Mouse (Mus musculus) right cerebral cortex, postnatal 14 days (tissue): ENCODE results near the gene Lrtm1.

Experiments
- DNase-seq: peaks from one replicate; pipeline ENCODE4 v3.0.0; 2022

The Lrtm1 gene

GRCm38 (mm10) chr14:29017883-29018282, at the start of gene Lrtm1:
Lrtm1 (plus strand) TSS chr14:29018208.
- DNase-seq = no peak

GRCm38 (mm10) chr14:28969247-28969646, 48.8 kb upstream of the Lrtm1 start:
- no peak for DNase-seq

- no peak for DNase-seq
These were observed 45.4 kb upstream of the Lrtm1 start for GRCm38 (mm10) chr14:28972620-28973019.

- no peak for DNase-seq
These were observed 38.8 kb upstream of the Lrtm1 start for GRCm38 (mm10) chr14:28979230-28979629.

GRCm38 (mm10) chr14:28980482-28980881, 37.5 kb upstream of the Lrtm1 start:
- DNase-seq = no peak

GRCm38 (mm10) chr14:28984276-28984675, 33.7 kb upstream of the Lrtm1 start:
- DNase-seq = no peak

- DNase-seq = no peak
These were observed 29.7 kb upstream of the Lrtm1 start for GRCm38 (mm10) chr14:28988211-28988900.

GRCm38 (mm10) chr14:28996569-28996968, 21.4 kb upstream of the Lrtm1 start:
- DNase-seq = no peak

GRCm38 (mm10) chr14:29005228-29005840, 12.7 kb upstream of the Lrtm1 start:
- DNase-seq = no peak

- no peak for DNase-seq
These were observed 8.4 kb upstream of the Lrtm1 start for GRCm38 (mm10) chr14:29009644-29010043.

GRCm38 (mm10) chr14:29013161-29013560, 4.8 kb upstream of the Lrtm1 start:
- no peak for DNase-seq

- DNase-seq = no peak
These were observed 3.3 kb upstream of the Lrtm1 start for GRCm38 (mm10) chr14:29014680-29015079.

GRCm38 (mm10) chr14:29015896-29016295, 2.1 kb upstream of the Lrtm1 start:
- peak; percentile 31 for DNase-seq

- no peak for DNase-seq
These were observed 450 bp downstream of the Lrtm1 start for GRCm38 (mm10) chr14:29018316-29019000.

- DNase-seq = no peak
These were observed 3.3 kb downstream of the Lrtm1 start for GRCm38 (mm10) chr14:29021295-29021694.

- DNase-seq = no peak
These were observed 5.2 kb downstream of the Lrtm1 start for GRCm38 (mm10) chr14:29023246-29023645.

- no peak for DNase-seq
These were observed 7.3 kb downstream of the Lrtm1 start for GRCm38 (mm10) chr14:29025335-29025734.

- no peak for DNase-seq
These were observed 9.3 kb downstream of the Lrtm1 start for GRCm38 (mm10) chr14:29027276-29027675.

- DNase-seq = no peak
These were observed 10.5 kb downstream of the Lrtm1 start for GRCm38 (mm10) chr14:29028391-29029106.

- DNase-seq = no peak
These were observed 11.1 kb downstream of the Lrtm1 start for GRCm38 (mm10) chr14:29029107-29029469.

- no peak for DNase-seq
These were observed 11.9 kb downstream of the Lrtm1 start for GRCm38 (mm10) chr14:29029896-29030420.

GRCm38 (mm10) chr14:29030519-29030918, 12.5 kb downstream of the Lrtm1 start:
- no peak for DNase-seq

- DNase-seq = no peak
These were observed 13.9 kb downstream of the Lrtm1 start for GRCm38 (mm10) chr14:29031858-29032395.
